Mouse (Mus musculus) granulocyte monocyte progenitor cell, adult 5-6 weeks (primary cell): ENCODE measurements at regions not wholly inside any gene's neighbourhood (a gene's known extent, or its start where the extent isn't known, plus 50 kb on each side); places are given as distances from the start of the nearest gene placed in this dataset.
A peak's percentile ranks its signal among the peaks of the same experiment; 100 is the strongest.

Experiments used
- ATAC-seq: replicated peaks from 2 replicates; pipeline ENCODE4 v1.8.0; 2016; ENCODE audit warnings: mild to moderate bottlenecking, moderate TSS enrichment, inconsistent platforms; ENCODE audit not compliant: poor library complexity, severe bottlenecking

DNA sequence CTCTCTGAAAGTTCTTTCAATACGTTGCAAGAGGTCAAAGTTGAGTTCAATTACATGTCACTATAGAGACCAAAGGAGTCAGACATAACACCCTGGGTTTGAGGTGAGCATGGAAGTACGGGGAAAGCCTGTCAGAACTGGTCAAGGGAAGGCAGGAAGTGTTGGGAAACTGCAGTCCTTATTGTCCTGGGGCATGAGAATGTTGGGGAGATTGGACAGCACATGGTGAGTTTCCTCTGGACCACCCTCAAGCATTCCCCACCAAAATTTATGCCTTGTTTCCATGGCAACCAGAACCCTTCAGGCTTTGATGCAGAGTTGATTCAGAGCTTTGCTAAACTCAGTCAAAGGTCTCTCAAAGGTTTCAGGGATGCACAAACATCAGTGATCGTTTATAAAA lies 276.5 kb downstream of the Basp1 start:
- ATAC-seq, result no peak

DNA sequence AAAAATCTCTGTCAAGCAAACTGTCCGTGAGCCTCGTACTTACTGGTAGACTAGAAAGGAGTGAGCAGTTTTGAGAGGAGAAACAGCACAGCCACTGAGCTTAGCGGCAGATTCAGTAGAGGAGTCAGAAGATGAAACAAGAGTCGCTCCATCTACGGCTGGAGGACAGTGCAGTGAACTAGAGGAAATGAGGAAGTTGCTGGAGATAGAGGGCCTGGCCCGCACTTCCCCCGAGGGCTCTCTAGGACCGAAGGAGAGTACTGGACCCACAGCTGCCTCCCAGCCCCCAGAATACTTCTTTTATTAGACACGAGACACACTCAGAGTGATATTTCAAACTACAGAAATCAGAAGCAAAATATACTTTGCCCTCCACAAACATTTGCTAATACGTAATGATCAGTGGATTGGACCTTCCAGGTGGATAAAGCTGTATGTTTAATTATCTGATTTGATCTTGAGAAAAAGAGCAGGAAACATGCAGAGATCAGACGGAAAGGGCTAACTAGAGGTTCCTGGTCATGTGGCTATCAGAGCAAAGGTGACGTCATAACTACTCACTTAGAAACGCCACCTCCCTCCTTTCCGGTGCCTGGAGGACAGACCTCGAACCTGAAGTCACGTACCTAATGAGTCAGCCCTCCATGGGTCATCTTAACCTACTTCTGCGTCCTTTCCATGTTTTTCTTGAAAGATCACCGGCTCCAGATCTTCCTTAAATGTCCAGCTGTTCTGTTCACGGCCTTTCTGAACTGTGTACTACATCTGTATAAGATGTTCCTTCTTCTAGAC lies 277.9 kb downstream of the Basp1 start:
- ATAC-seq, result peak; percentile 81

DNA sequence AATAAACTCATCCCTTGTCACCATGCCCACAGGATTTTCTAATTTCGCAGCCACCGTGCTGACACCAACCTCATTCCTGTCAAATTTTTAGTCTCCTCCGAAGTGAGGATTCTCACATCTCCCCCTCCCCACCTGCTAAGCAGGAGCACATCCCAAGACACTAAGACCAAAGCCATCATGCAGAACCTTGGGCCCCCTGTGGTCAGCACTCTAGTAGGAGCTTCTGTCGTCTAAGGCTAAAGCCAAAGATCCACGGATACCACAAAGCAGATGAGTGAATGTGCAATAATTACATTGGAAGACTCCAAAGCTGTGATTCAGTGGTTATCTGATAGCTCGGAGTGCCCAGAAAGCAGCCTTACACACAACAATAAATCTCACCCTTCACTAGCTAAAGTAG lies 283.5 kb downstream of the Basp1 start:
- ATAC-seq, result no peak

DNA sequence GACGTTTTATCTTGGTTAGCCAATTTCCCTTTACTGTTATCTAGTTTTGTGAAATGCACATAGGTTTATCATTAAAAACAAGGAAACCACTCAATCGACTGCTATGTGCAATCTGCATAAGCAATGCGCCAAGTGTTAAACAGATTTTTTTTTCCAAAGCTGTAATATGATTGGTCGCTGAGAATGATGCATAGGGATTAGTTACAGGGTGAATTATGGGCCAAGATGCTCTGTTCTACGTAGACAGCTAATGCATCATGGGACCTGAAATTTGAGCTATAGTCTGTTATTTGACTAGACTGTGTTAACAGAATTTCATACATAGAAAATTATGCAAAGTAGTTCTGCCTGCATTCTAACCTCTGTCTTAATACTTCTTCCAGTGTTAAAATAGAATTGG lies 284.0 kb downstream of the Basp1 start:
- no peak for ATAC-seq

DNA sequence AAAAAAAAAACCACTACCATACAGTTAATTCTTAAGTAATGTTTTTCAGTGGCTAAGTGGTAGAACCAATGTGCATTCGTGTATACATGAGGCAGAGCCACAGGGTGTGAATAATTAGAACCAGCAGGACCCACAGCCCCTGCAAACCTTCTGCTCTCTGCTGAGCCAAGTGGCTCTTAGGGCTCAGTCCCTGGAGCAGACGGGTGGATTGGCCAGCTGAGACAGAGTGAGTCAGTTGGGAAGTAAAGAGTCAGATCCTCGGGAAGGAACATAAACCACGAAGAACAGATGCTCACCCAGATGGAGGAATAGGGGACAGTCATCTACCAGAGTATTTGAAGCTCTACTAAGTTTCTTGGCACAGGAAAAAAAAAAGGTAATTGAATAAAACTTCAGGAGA lies 293.1 kb downstream of the Basp1 start:
- ATAC-seq, result no peak

DNA sequence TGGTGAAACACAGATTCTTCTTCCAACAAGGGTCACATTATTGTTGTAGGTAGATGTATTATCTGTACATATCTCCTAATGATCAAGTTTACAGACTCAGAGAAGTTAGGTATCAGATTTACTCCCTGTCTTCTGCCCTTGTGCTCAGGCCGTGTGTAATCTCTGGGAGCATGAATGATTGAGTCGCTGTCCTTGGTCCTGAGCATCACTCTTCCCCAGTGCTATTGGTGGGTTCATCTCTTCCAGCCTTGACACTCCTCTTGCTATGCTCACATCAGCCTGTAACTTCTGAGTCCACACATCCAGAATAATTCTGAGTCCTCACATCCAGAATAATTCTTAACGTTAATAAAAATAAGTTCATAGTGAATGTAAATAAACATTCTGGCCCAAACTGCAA lies 295.6 kb downstream of the Basp1 start:
- ATAC-seq, result peak; percentile 35; the same call in 1 of the 2 replicates

DNA sequence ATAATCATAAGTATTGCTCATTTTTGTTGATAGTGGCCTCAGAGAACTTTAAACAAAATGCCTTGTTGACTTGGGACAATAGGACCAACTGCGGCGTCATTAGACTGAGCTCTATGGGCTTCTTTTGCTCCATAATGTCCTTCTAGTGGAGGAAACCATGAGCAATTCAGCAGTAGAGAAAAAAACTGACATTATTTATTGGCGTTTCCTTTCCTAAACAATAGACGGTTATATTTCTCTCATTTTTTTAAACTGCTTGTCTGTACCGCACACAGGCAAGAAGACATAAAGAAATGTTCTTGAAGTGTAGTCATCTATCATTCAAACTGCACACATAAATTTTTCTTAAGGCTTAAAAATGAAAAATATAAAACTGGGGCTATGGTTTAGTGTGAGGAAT lies 310.8 kb downstream of the Basp1 start:
- ATAC-seq, result no peak

DNA sequence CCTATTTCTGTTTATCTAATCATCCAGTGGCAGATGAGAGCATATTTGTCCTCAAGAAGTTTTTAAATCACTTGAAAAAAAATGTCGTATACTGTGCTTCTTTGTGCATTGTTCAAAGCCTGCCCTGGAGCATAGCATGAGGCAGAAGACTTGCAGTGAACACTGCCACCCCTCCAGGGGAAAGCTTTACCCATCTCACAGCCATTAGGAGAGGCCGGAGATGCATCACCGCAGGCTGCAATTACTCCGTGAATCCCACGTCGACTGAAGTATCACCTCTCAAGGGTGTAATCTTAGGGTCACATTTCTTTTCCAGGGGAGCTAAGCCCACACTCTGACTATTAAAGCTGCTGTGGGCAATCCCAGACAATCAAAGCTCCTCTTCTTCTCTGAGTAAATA lies 319.8 kb downstream of the Basp1 start:
- ATAC-seq, result no peak

DNA sequence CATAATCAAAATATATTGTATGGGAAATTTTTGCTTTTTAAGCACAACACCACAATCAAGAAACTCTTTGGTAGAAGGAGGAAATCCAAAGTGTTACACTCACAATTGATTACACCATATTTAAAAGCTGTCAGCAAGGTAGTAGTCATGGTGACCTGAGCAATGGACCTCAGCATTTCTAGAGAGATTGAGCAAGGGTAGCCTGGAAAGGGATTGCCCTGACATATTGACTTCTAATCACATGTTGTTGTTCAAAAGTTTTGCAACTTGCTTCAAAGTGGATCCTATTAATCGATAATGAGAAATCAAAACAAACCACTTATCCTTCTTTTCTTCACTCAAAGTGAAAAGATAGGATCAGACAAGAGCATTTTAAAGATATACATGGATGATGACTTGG lies 343.9 kb downstream of the Basp1 start:
- no peak for ATAC-seq

DNA sequence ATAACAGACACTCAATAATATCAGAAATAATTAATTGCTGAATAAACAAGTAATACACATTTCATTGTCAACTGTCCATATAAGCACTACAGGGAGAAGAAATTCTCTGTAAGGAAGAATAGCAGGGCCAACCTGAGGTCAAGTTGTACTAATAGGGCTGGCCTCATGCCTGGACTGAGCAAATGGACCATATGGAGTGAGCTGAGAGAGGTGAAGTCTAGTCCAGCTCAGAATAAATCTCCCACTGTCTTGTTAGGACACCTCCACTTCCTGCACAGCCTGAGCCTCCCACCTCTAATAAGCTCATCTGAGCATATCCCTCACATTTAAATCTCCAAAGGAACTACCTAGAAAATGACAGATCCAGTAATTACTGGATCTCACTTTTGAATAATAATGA lies 354.2 kb downstream of the Basp1 start:
- ATAC-seq, result no peak

DNA sequence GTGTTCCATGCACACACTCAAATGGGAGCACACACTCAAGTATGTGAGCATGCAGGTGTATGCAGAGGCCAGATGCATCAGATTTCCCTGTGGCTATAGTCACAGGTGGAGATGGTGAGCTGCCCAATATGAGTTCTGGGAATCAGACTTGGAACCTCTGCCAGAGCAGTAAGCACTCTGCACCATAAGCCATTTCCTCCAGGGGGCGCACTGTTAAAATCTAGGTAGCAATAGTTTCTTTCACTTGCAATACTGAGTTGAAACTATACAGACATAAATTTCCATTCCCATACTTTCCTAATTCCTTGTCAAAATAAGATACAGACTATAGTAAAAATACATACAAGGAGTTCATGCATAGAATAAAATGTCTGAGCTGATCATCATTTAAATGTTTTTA lies 365.7 kb downstream of the Basp1 start:
- ATAC-seq, result peak; percentile 53; the same call in 1 of the 2 replicates

DNA sequence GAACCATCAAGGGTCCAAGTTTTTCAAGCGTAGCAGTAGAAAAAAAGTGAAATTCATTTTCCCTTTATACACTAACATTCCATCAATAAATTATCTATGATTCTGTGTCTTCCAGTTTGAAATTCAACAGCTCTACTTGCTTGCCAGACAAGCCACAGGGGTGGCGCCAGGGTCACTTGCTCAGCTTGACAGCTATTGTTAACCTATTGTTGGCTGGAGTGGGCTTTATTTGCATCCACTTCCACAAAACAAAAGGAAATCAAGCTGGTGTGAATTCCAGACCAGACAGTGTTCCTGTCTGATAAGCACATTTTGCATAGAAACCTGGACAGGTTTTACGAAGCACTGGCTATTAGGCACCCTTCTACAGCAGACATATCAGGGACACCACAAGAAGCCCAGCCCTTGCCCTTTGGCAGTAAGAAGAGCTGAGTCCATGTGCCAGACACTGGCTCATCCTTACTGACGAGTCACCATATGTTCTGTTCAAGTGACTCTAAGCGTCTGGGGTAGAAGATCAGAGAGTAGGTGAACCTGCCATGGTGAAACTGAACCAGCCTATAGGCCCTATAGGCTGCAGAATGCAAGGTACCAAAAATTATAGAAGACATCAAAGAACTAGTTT lies 366.9 kb downstream of the Basp1 start:
- no peak for ATAC-seq

DNA sequence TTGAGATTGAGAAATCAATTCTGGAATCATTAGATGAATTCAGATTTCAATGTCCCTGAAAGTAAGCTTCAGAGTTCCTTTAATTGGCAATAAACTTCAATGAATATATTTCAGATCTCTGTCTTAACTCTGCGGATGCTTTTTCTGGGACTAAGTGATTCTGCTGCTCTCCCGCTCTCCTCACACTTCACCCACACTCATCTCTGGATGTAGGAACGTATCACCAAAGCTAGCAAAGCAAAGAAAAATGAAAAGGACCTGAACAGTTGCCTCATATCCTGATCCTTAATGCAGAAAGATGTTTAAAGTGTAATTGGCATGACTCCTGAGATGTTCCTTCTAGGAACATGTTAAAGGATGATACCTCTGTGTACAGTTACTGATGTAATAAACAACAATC lies 377.3 kb downstream of the Basp1 start:
- no peak for ATAC-seq

DNA sequence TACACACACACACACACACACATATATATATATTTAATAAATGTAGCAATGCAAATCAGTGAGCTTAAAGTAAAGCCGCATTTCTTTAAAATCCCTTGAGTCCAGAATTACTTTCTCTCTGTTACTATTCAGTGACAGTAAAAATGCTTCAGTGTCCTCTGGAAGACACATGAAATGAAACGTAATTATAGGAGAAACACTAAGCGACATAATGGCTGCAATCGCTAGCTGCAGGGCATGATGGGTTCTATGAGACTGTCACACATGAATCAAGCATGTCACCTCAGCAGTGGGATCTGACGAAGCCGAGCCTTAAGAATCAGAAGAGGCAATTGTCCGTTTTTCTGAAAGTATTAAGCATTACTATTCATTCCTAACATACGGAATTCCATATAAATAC lies 385.7 kb downstream of the Basp1 start:
- ATAC-seq, result no peak

DNA sequence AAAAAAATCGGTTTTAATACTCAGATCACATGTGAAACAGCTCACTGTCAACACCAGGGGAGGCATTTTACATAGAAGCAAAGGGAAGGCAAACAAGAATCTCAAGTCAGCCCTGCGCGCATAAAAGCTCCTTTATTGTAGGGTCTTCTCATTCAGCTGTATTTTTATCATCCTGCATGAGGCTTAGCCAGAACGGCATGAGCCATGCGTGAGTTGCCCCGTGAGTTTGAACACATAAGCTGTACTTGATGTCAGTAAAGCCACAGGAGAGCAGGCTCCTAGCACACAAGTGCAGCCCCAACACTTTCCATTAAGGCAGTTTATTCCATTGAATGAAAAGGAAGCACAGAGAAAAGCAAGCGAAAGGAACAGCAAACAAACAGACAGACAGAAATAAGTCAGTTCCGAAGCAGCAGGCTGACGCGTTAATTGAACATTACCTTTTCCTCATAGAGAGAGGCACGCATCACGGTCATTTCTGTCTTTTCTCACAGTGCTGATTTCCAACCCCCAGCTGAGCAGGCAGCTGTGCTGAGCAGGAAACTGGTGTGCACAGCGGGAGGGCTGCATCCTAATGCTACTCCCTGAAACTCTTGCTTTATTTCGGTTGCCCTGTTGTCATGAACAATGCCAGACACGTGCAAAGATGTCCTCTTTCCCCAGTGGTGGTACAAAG lies 386.6 kb downstream of the Basp1 start:
- ATAC-seq, result no peak

DNA sequence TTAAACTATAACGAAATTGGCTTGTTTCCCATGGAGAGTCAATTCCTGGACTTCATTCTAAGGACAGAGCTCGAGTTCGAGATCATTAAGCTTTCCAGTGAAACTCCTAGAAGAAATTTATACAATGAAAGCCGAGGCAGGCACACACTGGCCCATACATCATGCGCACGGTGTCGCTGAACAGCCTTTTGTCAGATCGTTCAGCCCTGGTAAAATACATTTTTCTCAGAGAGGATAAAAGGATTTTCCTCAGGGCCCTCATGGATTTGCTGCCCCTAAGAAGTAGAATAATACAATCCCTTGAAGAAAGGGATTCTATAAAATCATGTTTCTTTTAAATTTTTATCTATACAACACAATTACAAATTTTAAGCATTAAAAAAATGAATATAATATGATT lies 387.2 kb downstream of the Basp1 start:
- no peak for ATAC-seq

DNA sequence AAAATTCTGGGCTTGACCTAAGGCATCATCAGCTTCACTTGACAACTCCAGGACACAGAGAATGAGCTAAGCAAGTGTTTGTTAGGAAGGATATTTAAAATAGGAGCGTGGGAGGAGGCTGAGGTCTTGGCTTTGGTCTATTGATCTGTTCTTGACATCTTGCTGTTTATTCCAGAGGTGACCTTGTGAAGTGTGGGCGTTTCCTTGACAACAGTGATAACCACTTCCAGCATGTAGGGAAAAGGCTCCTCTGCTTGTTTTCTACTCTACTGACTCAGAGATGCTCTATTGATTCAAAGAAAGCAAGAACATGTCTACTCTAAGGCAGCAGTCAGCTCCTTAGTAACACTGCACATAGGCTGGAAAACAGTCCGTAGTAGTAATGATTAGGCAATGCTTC lies 392.6 kb downstream of the Basp1 start:
- no peak for ATAC-seq

DNA sequence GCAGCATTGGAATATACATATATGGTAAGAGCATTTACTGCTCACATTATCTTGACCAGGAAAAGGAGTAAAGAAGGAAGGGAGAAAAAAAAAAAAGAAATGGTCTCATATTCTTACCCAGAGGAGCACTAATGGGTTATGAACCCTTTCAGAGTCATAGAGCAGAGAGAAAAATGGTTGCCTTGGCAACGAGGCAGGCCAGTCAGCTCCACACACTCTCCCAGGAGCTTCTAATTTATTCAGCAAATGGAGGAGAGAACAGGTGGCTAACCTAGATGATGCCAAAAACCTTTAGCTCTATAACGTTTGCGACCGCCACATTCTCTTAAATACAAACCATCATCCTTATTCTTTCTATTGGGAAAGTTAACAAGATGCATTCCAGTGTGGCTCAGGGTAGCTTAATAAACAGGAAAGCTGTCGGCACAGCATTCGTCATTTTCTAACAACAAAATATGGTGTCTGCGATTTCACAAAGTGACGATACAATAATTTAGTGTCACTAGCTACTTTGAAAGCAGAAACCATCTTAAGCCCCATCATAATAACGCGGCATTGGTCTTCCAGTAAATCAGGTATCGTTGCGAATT lies 394.1 kb downstream of the Basp1 start:
- no peak for ATAC-seq

DNA sequence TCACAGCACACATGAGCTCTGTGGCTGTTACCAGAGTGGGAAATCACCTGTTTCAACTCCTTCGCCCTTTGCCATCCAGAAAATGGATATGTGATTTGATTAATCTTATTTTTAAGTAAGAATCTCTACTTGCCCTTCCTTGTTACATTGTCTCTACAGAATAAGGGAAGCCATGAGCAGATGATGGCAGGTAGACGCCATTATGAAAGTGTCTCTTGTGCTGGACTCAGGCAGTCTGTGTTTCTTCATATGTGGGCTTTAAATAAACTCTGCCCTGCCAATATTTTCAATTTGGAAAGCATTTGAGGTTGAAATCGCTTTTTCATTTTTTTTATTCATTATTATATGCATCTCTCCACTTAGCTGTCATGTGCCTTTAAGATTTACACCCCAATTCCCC lies 394.6 kb downstream of the Basp1 start:
- no peak for ATAC-seq

DNA sequence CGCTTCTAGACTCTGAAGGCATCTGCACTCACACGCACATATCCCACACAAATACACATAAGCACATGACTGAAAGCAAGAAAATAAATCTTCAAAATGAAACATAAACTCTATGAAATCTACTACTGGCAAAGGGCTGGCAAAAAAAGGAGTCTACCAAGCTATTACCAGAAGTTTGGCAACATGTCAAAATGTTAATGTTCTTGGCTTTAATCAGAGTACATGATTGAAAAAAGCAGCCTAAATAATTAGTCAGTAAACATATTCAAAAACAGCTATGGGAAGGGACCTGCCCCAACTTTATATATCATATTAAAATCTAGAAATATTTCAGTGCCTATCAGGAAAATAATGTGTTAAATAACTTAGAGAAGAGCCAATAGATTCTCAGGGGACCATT lies 405.8 kb downstream of the Basp1 start:
- no peak for ATAC-seq

DNA sequence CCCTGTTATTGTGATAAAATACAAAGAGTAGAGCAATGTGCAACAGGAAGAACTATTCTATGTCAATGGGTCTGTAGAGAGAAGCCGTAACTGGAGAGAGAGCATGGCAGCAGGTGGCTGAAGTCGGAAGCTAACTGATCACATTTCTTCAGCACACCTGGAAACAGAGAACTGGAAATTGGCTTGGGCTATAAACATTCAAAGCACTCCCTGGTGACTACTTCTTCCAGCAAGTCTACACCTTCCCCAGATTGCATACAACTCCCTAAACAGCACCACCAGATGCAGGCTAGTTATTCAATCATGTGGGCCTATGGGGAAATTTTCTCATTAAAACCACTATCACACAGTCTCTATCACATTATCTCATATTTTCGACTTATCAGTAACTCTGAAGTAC lies 413.4 kb downstream of the Basp1 start:
- ATAC-seq, result no peak
